11 mouse cellular contexts compared by ENCODE assay signal in the genomic region with DNA sequence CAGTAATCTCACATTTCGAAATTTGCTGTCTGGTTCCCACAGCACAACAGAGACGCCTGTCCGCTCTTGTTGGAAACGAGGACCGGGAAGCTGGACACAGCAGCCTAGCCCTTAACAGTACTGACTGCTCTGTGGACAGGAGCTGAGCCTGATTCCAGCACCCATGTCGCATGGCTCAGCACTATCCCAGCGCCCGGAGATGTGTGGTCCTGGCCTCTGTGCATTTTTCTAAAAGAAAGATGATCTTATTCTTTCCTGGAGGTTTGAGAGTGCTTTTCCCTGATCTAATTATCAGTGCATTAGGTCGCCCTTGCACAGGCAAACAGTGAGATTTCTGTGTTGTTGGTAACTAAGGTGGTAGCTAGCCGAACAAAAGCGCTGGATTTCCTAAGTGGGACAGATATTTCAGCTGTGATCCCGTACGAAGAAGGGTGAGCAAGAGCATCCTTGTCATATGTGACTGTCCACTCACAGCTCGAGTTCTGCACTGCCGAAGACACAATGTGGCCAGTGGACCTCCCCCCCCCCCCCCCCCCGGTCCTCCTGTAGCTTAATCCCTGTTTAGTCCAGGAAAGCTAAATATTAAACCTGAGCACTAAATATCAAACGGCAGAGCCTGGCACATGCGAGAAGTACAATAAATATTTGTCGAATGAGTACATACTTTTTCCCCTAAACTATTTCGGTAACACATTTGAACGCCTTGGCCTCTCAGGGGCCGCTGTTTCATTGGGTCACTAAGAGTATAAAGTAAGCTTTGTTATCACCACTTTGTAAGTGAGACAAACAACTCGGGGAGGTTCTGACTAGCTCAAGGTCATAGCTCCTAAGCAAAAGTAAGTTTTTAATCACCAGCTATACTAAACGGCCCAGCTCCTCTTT.
DNase-seq lines count a peak whose midpoint lies in the region; ATAC-seq and TF ChIP-seq lines count a peak whose summit lies in the region.
"Had no signal": no experiment of that assay in that cellular context is flagged by ENCODE, and none has a peak within 500 bp of the region (broad histone marks: within the 10 kb centered on the region; RNA-seq: fewer than 3 reads in every experiment).

No protein-coding gene starts in this region.

- H3K4me2 ChIP-seq in embryonic facial prominence, embryonic 12.5 days (replicated peaks) = no peak overlapping the region
- no peak overlapping the region for H3K4me2 ChIP-seq in hindbrain, embryonic 15.5 days
- H3K4me2 ChIP-seq in hindbrain, embryonic 16.5 days (ENCODE audit: low read length) = no peak overlapping the region
- H3K4me2 ChIP-seq in lung, embryonic 15.5 days = no peak overlapping the region
- 0 out of 2 replicates have a peak overlapping the region, but pooled peaks have one; percentile 3 for H3K4me2 ChIP-seq in limb, embryonic 14.5 days (replicated peaks; ENCODE audit: low read depth, low read length, severe bottlenecking)

- no peak for ATAC-seq in embryonic facial prominence, embryonic 12.5 days (ENCODE audit: insufficient number of reproducible peaks, insufficient read depth, low FRiP score, low TSS enrichment)
- no peak for ATAC-seq in hindbrain, embryonic 15.5 days (ENCODE audit: low FRiP score, low read depth)
- ATAC-seq in hindbrain, embryonic 16.5 days = no peak
- ATAC-seq in lung, embryonic 15.5 days (ENCODE audit: borderline replicate concordance, extremely low read depth, low FRiP score, low TSS enrichment) = no peak
- ATAC-seq in limb, embryonic 14.5 days (ENCODE audit: low FRiP score, low read depth) = no peak
- ATAC-seq in granulocyte monocyte progenitor cell, adult 5-6 weeks (replicated peaks; ENCODE audit: poor library complexity, severe bottlenecking) = no peak
- ATAC-seq: activated CD4-positive, CD25-positive, alpha-beta regulatory T cell, adult 4 months had no signal

- no peak overlapping the region for H3K4me3 ChIP-seq in embryonic facial prominence, embryonic 12.5 days
- H3K4me3 ChIP-seq in embryonic facial prominence, embryonic 10.5 days = no peak overlapping the region
- no peak overlapping the region for H3K4me3 ChIP-seq in hindbrain, embryonic 15.5 days
- no peak overlapping the region for H3K4me3 ChIP-seq in hindbrain, embryonic 16.5 days (ENCODE audit: low read length)
- H3K4me3 ChIP-seq in lung, embryonic 15.5 days = no peak overlapping the region
- H3K4me3 ChIP-seq in limb, embryonic 14.5 days (replicated peaks; ENCODE audit: low read length) = no peak overlapping the region

- no peaks in the 10 kb centered on the region for H3K9me3 ChIP-seq in embryonic facial prominence, embryonic 12.5 days
- H3K9me3 ChIP-seq in embryonic facial prominence, embryonic 10.5 days = no peaks in the 10 kb centered on the region
- H3K9me3 ChIP-seq in hindbrain, embryonic 15.5 days = no peaks in the 10 kb centered on the region
- H3K9me3 ChIP-seq in hindbrain, embryonic 16.5 days (ENCODE audit: control insufficient read depth, low read length) = no peaks in the 10 kb centered on the region
- no peaks in the 10 kb centered on the region for H3K9me3 ChIP-seq in lung, embryonic 15.5 days
- no peaks in the 10 kb centered on the region for H3K9me3 ChIP-seq in limb, embryonic 14.5 days (ENCODE audit: control insufficient read depth, low read length)

- 71% methylated on average over 24 of the region's 24 CpGs for WGBS in embryonic facial prominence, embryonic 12.5 days
- 78% methylated on average over 24 of the region's 24 CpGs for WGBS in embryonic facial prominence, embryonic 10.5 days
- 76% methylated on average over 24 of the region's 24 CpGs for WGBS in hindbrain, embryonic 15.5 days
- WGBS in hindbrain, embryonic 16.5 days = 73% methylated on average over 23 of the region's 24 CpGs
- 50% methylated on average over 24 of the region's 24 CpGs for WGBS in lung, embryonic 15.5 days
- WGBS in limb, embryonic 14.5 days = 68% methylated on average over 24 of the region's 24 CpGs

- no peaks in the 10 kb centered on the region for H3K27me3 ChIP-seq in embryonic facial prominence, embryonic 12.5 days
- H3K27me3 ChIP-seq in embryonic facial prominence, embryonic 10.5 days (replicated peaks; ENCODE audit: low read depth, poor library complexity, severe bottlenecking) = no peaks in the 10 kb centered on the region
- H3K27me3 ChIP-seq in hindbrain, embryonic 15.5 days = no peaks in the 10 kb centered on the region
- no peaks in the 10 kb centered on the region for H3K27me3 ChIP-seq in hindbrain, embryonic 16.5 days (replicated peaks; ENCODE audit: control insufficient read depth, insufficient read depth, low read length)
- H3K27me3 ChIP-seq in lung, embryonic 15.5 days = no peaks in the 10 kb centered on the region
- H3K27me3 ChIP-seq in limb, embryonic 14.5 days (ENCODE audit: control insufficient read depth, insufficient read depth, low read length) = no peaks in the 10 kb centered on the region

- H3K9ac ChIP-seq in embryonic facial prominence, embryonic 12.5 days = no peak overlapping the region
- H3K9ac ChIP-seq in hindbrain, embryonic 15.5 days = no peak overlapping the region
- H3K9ac ChIP-seq in hindbrain, embryonic 16.5 days (ENCODE audit: low read depth, low read length) = no peak overlapping the region
- no peak overlapping the region for H3K9ac ChIP-seq in lung, embryonic 15.5 days
- no peak overlapping the region for H3K9ac ChIP-seq in limb, embryonic 14.5 days (ENCODE audit: low read depth, low read length, severe bottlenecking)

- no peak for DNase-seq in embryonic facial prominence, embryonic 10.5 days (ENCODE audit: low spot score)
- no peak for DNase-seq in lung, postnatal 36 days
- DNase-seq in limb, embryonic 14.5 days (ENCODE audit: low spot score) = no peak
- DNase-seq: gastrocnemius, postnatal 25 days; kidney, postnatal 36 days had no signal

- peaks cover 20% of the 10 kb centered on the region for H3K4me1 ChIP-seq in embryonic facial prominence, embryonic 12.5 days
- H3K4me1 ChIP-seq in embryonic facial prominence, embryonic 10.5 days = peaks cover 25% of the 10 kb centered on the region
- peaks cover 21% of the 10 kb centered on the region for H3K4me1 ChIP-seq in hindbrain, embryonic 15.5 days (replicated peaks)
- H3K4me1 ChIP-seq in hindbrain, embryonic 16.5 days (ENCODE audit: control insufficient read depth, insufficient read depth, low read depth, low read length) = peaks cover 10% of the 10 kb centered on the region; the same call in 1 of the 2 replicates
- H3K4me1 ChIP-seq in lung, embryonic 15.5 days = peaks cover 19% of the 10 kb centered on the region
- peaks cover 55% of the 10 kb centered on the region for H3K4me1 ChIP-seq in limb, embryonic 14.5 days (ENCODE audit: control insufficient read depth, insufficient read depth, low read length)

- no peak for TF ChIP-seq POLR2A in limb, embryonic 14.5 days (IDR thresholded peaks at IDR 0.05; ENCODE audit: borderline replicate concordance, extremely low read depth, insufficient read depth, insufficient read length)

- peaks cover 59% of the 10 kb centered on the region for H3K36me3 ChIP-seq in embryonic facial prominence, embryonic 12.5 days
- peaks cover 93% of the 10 kb centered on the region for H3K36me3 ChIP-seq in embryonic facial prominence, embryonic 10.5 days (replicated peaks)
- H3K36me3 ChIP-seq in hindbrain, embryonic 15.5 days = peaks cover 7% of the 10 kb centered on the region; the same call in 1 of the 2 replicates
- peaks cover 2% of the 10 kb centered on the region; the same call in 1 of the 2 replicates for H3K36me3 ChIP-seq in hindbrain, embryonic 16.5 days (ENCODE audit: control insufficient read depth, insufficient read depth, low read length)
- peaks cover 31% of the 10 kb centered on the region for H3K36me3 ChIP-seq in lung, embryonic 15.5 days
- H3K36me3 ChIP-seq in limb, embryonic 14.5 days (ENCODE audit: control insufficient read depth, insufficient read depth, low read length) = peaks cover 62% of the 10 kb centered on the region

- H3K27ac ChIP-seq in embryonic facial prominence, embryonic 12.5 days = peak overlapping the region; percentile 46; the same call in 1 of the 2 replicates
- H3K27ac ChIP-seq in embryonic facial prominence, embryonic 10.5 days (replicated peaks) = no peak overlapping the region
- 0 out of 2 replicates have a peak overlapping the region, but pooled peaks have one; percentile 25 for H3K27ac ChIP-seq in hindbrain, embryonic 15.5 days (replicated peaks)
- no peak overlapping the region; the same call in 1 of the 2 replicates for H3K27ac ChIP-seq in hindbrain, embryonic 16.5 days (ENCODE audit: low read depth, low read length)
- peak overlapping the region; percentile 15; the same call in 1 of the 2 replicates for H3K27ac ChIP-seq in lung, embryonic 15.5 days
- H3K27ac ChIP-seq in limb, embryonic 14.5 days (replicated peaks; ENCODE audit: low read depth, low read length) = peak overlapping the region; percentile 70; the same call in 1 of the 2 replicates

Comparison
In these comparisons a context has a peak if more than half of its experiments do, and no peak if none do; other contexts are left out.
1. H3K27ac ChIP-seq: peak in embryonic facial prominence, embryonic 12.5 days (single experiment), hindbrain, embryonic 15.5 days (single experiment), lung, embryonic 15.5 days (single experiment) and limb, embryonic 14.5 days (single experiment); none in embryonic facial prominence, embryonic 10.5 days (single experiment) and hindbrain, embryonic 16.5 days (single experiment).